Mouse (Mus musculus) cerebellum, postnatal 25 days (tissue): Measurements from ENCODE around the gene C1qtnf3.
A peak's percentile ranks its signal among the peaks of the same experiment; 100 is the strongest.

Source experiments
- DNase-seq, 2 experiments: peaks; one replicate each; pipeline ENCODE4 v3.0.0; 2021; ENCODE audit warnings: mixed read lengths in 2 of 2

Gene C1qtnf3

GRCm38 (mm10) chr15:10951951-10952759 is at the start of gene C1qtnf3:
Gene C1qtnf3 (plus strand): TSS chr15:10952332.
- DNase-seq: peak; percentile 19 to 26

GRCm38 (mm10) chr15:10902360-10902759 is 49.8 kb upstream of the C1qtnf3 start:
- DNase-seq: no peak

GRCm38 (mm10) chr15:10916611-10917311 is 35.4 kb upstream of the C1qtnf3 start:
- DNase-seq: no peak

GRCm38 (mm10) chr15:10917312-10917660 is 34.8 kb upstream of the C1qtnf3 start:
- peak in 1 of 2 experiments; percentile 8 for DNase-seq

GRCm38 (mm10) chr15:10920212-10920611 is 31.9 kb upstream of the C1qtnf3 start:
- no peak for DNase-seq

GRCm38 (mm10) chr15:10921064-10921463 is 31.1 kb upstream of the C1qtnf3 start:
- peak in 1 of 2 experiments; percentile 19 for DNase-seq

- DNase-seq: no peak
These were observed 30.1 kb upstream of the C1qtnf3 start for GRCm38 (mm10) chr15:10922061-10922460.

GRCm38 (mm10) chr15:10922570-10922969 is 29.6 kb upstream of the C1qtnf3 start:
- DNase-seq: peak; percentile 7 to 14

GRCm38 (mm10) chr15:10923076-10923995 is 28.8 kb upstream of the C1qtnf3 start:
- peak; percentile 25 to 56 for DNase-seq

GRCm38 (mm10) chr15:10927325-10927724 is 24.8 kb upstream of the C1qtnf3 start:
- DNase-seq: no peak

- DNase-seq: no peak
These were observed 23.4 kb upstream of the C1qtnf3 start for GRCm38 (mm10) chr15:10928633-10929270.

- DNase-seq: no peak
These were observed 18.2 kb upstream of the C1qtnf3 start for GRCm38 (mm10) chr15:10933930-10934329.

GRCm38 (mm10) chr15:10940148-10941108 is 11.7 kb upstream of the C1qtnf3 start:
- DNase-seq: no peak

- no peak for DNase-seq
These were observed 10.2 kb upstream of the C1qtnf3 start for GRCm38 (mm10) chr15:10941901-10942300.

- no peak for DNase-seq
These were observed 4.3 kb upstream of the C1qtnf3 start for GRCm38 (mm10) chr15:10947852-10948251.

- no peak for DNase-seq
These were observed 701 bp downstream of the C1qtnf3 start for GRCm38 (mm10) chr15:10952760-10953305.

GRCm38 (mm10) chr15:10953465-10953864 is 1.3 kb downstream of the C1qtnf3 start:
- DNase-seq: no peak

GRCm38 (mm10) chr15:10954381-10955016 is 2.4 kb downstream of the C1qtnf3 start:
- DNase-seq: no peak

- no peak for DNase-seq
These were observed 3.0 kb downstream of the C1qtnf3 start for GRCm38 (mm10) chr15:10955156-10955555.

GRCm38 (mm10) chr15:10956706-10957105 is 4.6 kb downstream of the C1qtnf3 start:
- no peak for DNase-seq
